Mouse (Mus musculus): Measurements from ENCODE around the gene Gm44965.

DNA sequence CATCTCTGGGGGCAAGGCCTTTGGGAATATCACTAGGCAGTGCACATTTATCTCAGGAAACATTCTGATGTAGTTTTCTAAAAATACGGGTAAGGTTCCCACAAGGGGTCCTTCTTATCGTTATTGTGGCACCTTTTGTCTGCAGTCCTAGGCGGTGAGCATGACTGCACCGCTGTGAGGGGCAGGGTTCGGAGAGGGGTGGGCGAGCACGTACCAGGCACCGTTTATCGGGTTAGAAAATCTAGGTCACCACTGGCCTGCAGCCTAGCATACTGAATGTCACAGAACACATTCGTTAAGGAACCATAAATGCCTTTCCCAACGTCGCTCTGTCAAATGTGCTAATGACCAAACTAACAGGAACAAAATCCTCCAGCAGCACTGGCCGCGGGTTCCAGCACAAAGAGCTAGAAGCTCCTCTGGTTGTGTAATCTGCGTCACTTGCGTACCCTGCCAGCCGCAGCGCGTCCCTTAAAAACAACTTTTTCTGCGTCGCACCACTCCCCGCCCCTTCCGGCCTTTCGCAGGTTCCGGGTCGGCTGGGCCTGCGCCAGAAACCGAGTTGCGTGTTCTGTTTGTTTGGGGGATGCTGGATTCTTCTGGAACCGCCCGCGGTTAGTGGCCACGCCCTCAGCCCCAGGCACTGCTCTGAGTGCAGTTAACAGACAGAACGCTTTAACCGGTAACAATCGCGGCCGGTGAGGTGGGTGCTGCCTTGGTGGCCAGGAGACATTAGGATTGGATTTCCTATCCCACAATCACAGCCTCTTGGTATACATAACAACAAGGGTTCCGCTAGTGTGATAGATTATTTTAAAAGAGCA lies 39.2 kb upstream of the Gm44965 start, which contains the start of gene Lrrc61:
- no peak for TF ChIP-seq CTCF (conservative IDR thresholded peaks at IDR 0.05; ENCODE audit: insufficient read depth, insufficient read length, low read depth, low read length)
- peak; percentile 37 for TF ChIP-seq POLR2A (IDR thresholded peaks at IDR 0.05; ENCODE audit: low read depth, low read length)
